Mouse (Mus musculus) lung, postnatal 0 days (tissue): ENCODE results near the gene Trim46.

ENCODE experiments used
- CTCF ChIP-seq: IDR thresholded peaks from 2 replicates; pipeline ENCODE4 v1.5.1; 2016; ENCODE audit warnings: antibody characterized with exemption, mild to moderate bottlenecking
- EP300 ChIP-seq: IDR thresholded peaks from 2 replicates; pipeline ENCODE4 v1.6.1; 2016; ENCODE audit warnings: antibody characterized with exemption, mild to moderate bottlenecking, control low read depth

- TF ChIP-seq CTCF (no peak), EP300 (no peak; the same call in 1 of the 2 replicates)
Observed at GRCm38 (mm10) chr3:89213803-89214530, 32.1 kb downstream of the Trim46 start.
